Mouse (Mus musculus) urinary bladder, postnatal 0 days (tissue): Measurements from ENCODE around the gene Acsm1. TPM values are rescaled to one million over a fixed set of nuclear protein-coding genes. Genes with fewer than 3 reads are reported as not detected.

ENCODE experiments used
- polyA plus RNA-seq: library from polyadenylated mRNA; unstranded; fragments of >200 nt; fragmentation: Nextera tagmentation; extraction: Ambion mirVana; gene quantifications from 2 replicates; pipeline ENCODE4 v1.2.1, GENCODE M21; 2015

Acsm1 gene
- 0.07 TPM in 1 of 2 replicates, not detected in the other for polyA plus RNA-seq

DNA sequence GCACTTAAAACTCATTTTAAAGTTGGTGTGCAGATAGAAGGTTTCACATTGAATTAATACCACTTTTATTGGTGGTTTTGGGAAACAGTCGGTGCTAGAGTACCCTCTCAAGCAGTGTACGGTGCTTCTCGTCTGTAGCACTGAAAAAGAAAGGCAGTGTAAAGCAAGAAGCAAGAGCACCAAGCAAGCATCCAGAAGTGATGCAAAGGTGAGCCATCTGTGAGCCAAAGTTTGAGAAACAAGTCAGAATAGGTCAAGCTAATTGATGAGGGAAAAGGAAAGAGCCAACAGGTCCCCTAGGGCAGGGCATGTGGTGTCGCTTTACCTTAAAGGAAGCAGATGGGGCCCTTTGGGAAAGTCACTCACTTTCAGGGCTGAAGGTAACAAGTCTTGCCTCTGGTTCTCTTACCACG, at the start of gene Acsm1:
Gene Acsm1, plus strand, starts transcription at position 363 of the 413 bp plus-strand sequence.

GRCm38 (mm10) chr7:119689726-119690125, 82.9 kb downstream of the Acsm1 start, which contains the start of gene Acsm4:
Acsm4 (plus strand) TSS chr7:119690026.

Other genes starting within 250 kb of the Acsm1 start
- gene Gp2, start 147.7 kb upstream of the Acsm1 start, polyA plus RNA-seq = not detected in 2 replicates
- not detected in 2 replicates for gene Umod, start 127.7 kb upstream of the Acsm1 start, polyA plus RNA-seq
- not detected in 2 replicates for gene Acsm5, start 87.6 kb upstream of the Acsm1 start, polyA plus RNA-seq
- not detected in 2 replicates for gene Pdilt, start 83.5 kb upstream of the Acsm1 start, polyA plus RNA-seq
- not detected in 2 replicates for gene Acsm2, start 52.7 kb upstream of the Acsm1 start, polyA plus RNA-seq
- gene Acsm4, start 83.0 kb downstream of the Acsm1 start, polyA plus RNA-seq = not detected in 2 replicates
- gene Thumpd1, start 113.8 kb downstream of the Acsm1 start, polyA plus RNA-seq = 44.6 and 48.5 TPM in 2 replicates
- gene Acsm3, start 153.9 kb downstream of the Acsm1 start, polyA plus RNA-seq = 7.9 and 10.5 TPM in 2 replicates
- 5.6 and 6.8 TPM in 2 replicates for gene Rexo5, start 187.0 kb downstream of the Acsm1 start, polyA plus RNA-seq
- 6.5 and 8.8 TPM in 2 replicates for gene Eri2, start 187.0 kb downstream of the Acsm1 start, polyA plus RNA-seq